Comparison of ENCODE assay signal across 23 mouse cellular contexts in genomic region chr17:14144082-14144481, GRCm38 (mm10).
DNase-seq lines count a peak whose midpoint lies in the region; ATAC-seq lines count a peak whose summit lies in the region.
"Had no signal": no experiment of that assay in that cellular context is flagged by ENCODE, and none has a peak within 500 bp of the region (broad histone marks: within the 10 kb centered on the region; RNA-seq: fewer than 3 reads in every experiment).

No protein-coding gene starts in this region.

- H3K9me3 ChIP-seq in lung, embryonic 15.5 days, result no peaks in the 10 kb centered on the region
- no peaks in the 10 kb centered on the region for H3K9me3 ChIP-seq in embryonic facial prominence, embryonic 11.5 days (replicated peaks; ENCODE audit: control insufficient read depth, low read length)
- H3K9me3 ChIP-seq in intestine, embryonic 16.5 days (ENCODE audit: control insufficient read depth, low read length), result no peaks in the 10 kb centered on the region
- H3K9me3 ChIP-seq in midbrain, embryonic 14.5 days (ENCODE audit: control insufficient read depth, low read length), result no peaks in the 10 kb centered on the region
- H3K9me3 ChIP-seq: forebrain, embryonic 12.5 days; heart, embryonic 12.5 days; liver, embryonic 13.5 days had no signal

- H3K9ac ChIP-seq in lung, embryonic 15.5 days, result no peak overlapping the region
- H3K9ac ChIP-seq in embryonic facial prominence, embryonic 11.5 days (replicated peaks; ENCODE audit: low read length), result no peak overlapping the region
- no peak overlapping the region for H3K9ac ChIP-seq in intestine, embryonic 16.5 days (ENCODE audit: low read depth, low read length)
- H3K9ac ChIP-seq in midbrain, embryonic 14.5 days (replicated peaks; ENCODE audit: low read length), result no peak overlapping the region
- H3K9ac ChIP-seq: forebrain, embryonic 12.5 days; heart, embryonic 12.5 days; liver, embryonic 13.5 days had no signal

- no peak for DNase-seq in lung, postnatal 36 days
- DNase-seq in embryonic facial prominence, embryonic 11.5 days (ENCODE audit: low spot score), result peak; percentile 29
- DNase-seq in midbrain, embryonic 14.5 days, result no peak
- DNase-seq in retina, embryonic 14.5 days (ENCODE audit: low spot score), result no peak
- no peak for DNase-seq in frontal cortex, postnatal 14 days (ENCODE audit: low spot score in 2 of 2)
- DNase-seq: adrenal gland, postnatal 14 days; B cell, adult 2 months; cerebellum, adult 2 months; cerebellum, postnatal 25 days; embryo, embryonic 11 days; heart, postnatal 10 days; kidney, adult 8-10 months; kidney, postnatal 36 days; layer of hippocampus, postnatal 36 days; liver, embryonic 13.5 days; thymus, postnatal 14 days had no signal

- no peak overlapping the region for H3K4me2 ChIP-seq in lung, embryonic 15.5 days
- no peak overlapping the region for H3K4me2 ChIP-seq in embryonic facial prominence, embryonic 11.5 days (ENCODE audit: low read depth, low read length)
- no peak overlapping the region for H3K4me2 ChIP-seq in intestine, embryonic 16.5 days (ENCODE audit: low read depth, low read length)
- H3K4me2 ChIP-seq in midbrain, embryonic 14.5 days (ENCODE audit: low read length), result no peak overlapping the region
- H3K4me2 ChIP-seq: forebrain, embryonic 12.5 days; heart, embryonic 12.5 days; liver, embryonic 13.5 days; midbrain, embryonic 11.5 days had no signal

- H3K36me3 ChIP-seq in lung, embryonic 15.5 days, result no peaks in the 10 kb centered on the region
- no peaks in the 10 kb centered on the region for H3K36me3 ChIP-seq in embryonic facial prominence, embryonic 11.5 days (replicated peaks; ENCODE audit: control insufficient read depth, insufficient read depth, low read depth, low read length)
- no peaks in the 10 kb centered on the region for H3K36me3 ChIP-seq in intestine, embryonic 16.5 days (ENCODE audit: control insufficient read depth, insufficient read depth, low read length)
- no peaks in the 10 kb centered on the region for H3K36me3 ChIP-seq in midbrain, embryonic 14.5 days (ENCODE audit: control insufficient read depth, insufficient read depth, low read length)
- H3K36me3 ChIP-seq: forebrain, embryonic 12.5 days; heart, embryonic 12.5 days; liver, embryonic 13.5 days had no signal

- ATAC-seq in lung, embryonic 15.5 days (ENCODE audit: borderline replicate concordance, extremely low read depth, low FRiP score, low TSS enrichment), result peak; percentile 13; the same call in 1 of the 2 replicates
- peak; percentile 39; the same call in 1 of the 2 replicates for ATAC-seq in embryonic facial prominence, embryonic 11.5 days (replicated peaks; ENCODE audit: insufficient number of reproducible peaks, low FRiP score, low TSS enrichment, low read depth)
- ATAC-seq in intestine, embryonic 16.5 days, result peak; percentile 50
- ATAC-seq in midbrain, embryonic 14.5 days (ENCODE audit: low FRiP score, low TSS enrichment), result no peak
- ATAC-seq: lung, postnatal 0 days had no signal

- H3K27me3 ChIP-seq in lung, embryonic 15.5 days, result no peaks in the 10 kb centered on the region
- no peaks in the 10 kb centered on the region for H3K27me3 ChIP-seq in embryonic facial prominence, embryonic 11.5 days (ENCODE audit: control insufficient read depth, insufficient read depth, low read length)
- H3K27me3 ChIP-seq in intestine, embryonic 16.5 days (replicated peaks; ENCODE audit: control insufficient read depth, insufficient read depth, low read length), result no peaks in the 10 kb centered on the region
- H3K27me3 ChIP-seq in midbrain, embryonic 14.5 days (ENCODE audit: control insufficient read depth, insufficient read depth, low read length), result no peaks in the 10 kb centered on the region
- H3K27me3 ChIP-seq: forebrain, embryonic 12.5 days; liver, embryonic 13.5 days had no signal

- H3K27ac ChIP-seq in lung, embryonic 15.5 days, result 0 out of 2 replicates have a peak overlapping the region, but pooled peaks have one; percentile 11
- no peak overlapping the region for H3K27ac ChIP-seq in embryonic facial prominence, embryonic 11.5 days (replicated peaks; ENCODE audit: low read depth, low read length)
- no peak overlapping the region for H3K27ac ChIP-seq in intestine, embryonic 16.5 days (ENCODE audit: low read length)
- H3K27ac ChIP-seq in midbrain, embryonic 14.5 days (replicated peaks; ENCODE audit: low read depth, low read length), result no peak overlapping the region
- H3K27ac ChIP-seq: forebrain, embryonic 12.5 days; liver, embryonic 13.5 days had no signal

- WGBS in lung, embryonic 15.5 days, result 57% methylated on average over 7 of the region's 7 CpGs
- 61% methylated on average over 7 of the region's 7 CpGs for WGBS in embryonic facial prominence, embryonic 11.5 days
- 45% methylated on average over 7 of the region's 7 CpGs for WGBS in intestine, embryonic 16.5 days
- WGBS in midbrain, embryonic 14.5 days, result 62% methylated on average over 7 of the region's 7 CpGs

- no peak overlapping the region for H3K4me3 ChIP-seq in lung, embryonic 15.5 days
- no peak overlapping the region for H3K4me3 ChIP-seq in embryonic facial prominence, embryonic 11.5 days (ENCODE audit: low read depth, low read length)
- H3K4me3 ChIP-seq in intestine, embryonic 16.5 days (ENCODE audit: low read length), result no peak overlapping the region
- H3K4me3 ChIP-seq in midbrain, embryonic 14.5 days (replicated peaks; ENCODE audit: low read depth, low read length), result no peak overlapping the region
- H3K4me3 ChIP-seq: erythroblast, embryonic 14.5 days; forebrain, embryonic 12.5 days; heart, embryonic 12.5 days; liver, embryonic 13.5 days had no signal

- H3K4me1 ChIP-seq in lung, embryonic 15.5 days, result 0 out of 2 replicates have a peak, but pooled peaks cover 3% of the 10 kb centered on the region
- H3K4me1 ChIP-seq in embryonic facial prominence, embryonic 11.5 days (ENCODE audit: control insufficient read depth, insufficient read depth, low read length), result no peaks in the 10 kb centered on the region
- H3K4me1 ChIP-seq in intestine, embryonic 16.5 days (ENCODE audit: control insufficient read depth, insufficient read depth, low read length), result no peaks in the 10 kb centered on the region
- H3K4me1 ChIP-seq in midbrain, embryonic 14.5 days (ENCODE audit: control insufficient read depth, insufficient read depth, low read length), result peaks cover 12% of the 10 kb centered on the region
- H3K4me1 ChIP-seq: heart, embryonic 12.5 days; liver, embryonic 13.5 days had no signal
